Mouse (Mus musculus) lung, postnatal 10 days (tissue): ENCODE results near the gene Dnah3.

Experiments used
- DNase-seq: peaks from one replicate; pipeline ENCODE4 v3.0.0; 2021

Gene Dnah3

DNA sequence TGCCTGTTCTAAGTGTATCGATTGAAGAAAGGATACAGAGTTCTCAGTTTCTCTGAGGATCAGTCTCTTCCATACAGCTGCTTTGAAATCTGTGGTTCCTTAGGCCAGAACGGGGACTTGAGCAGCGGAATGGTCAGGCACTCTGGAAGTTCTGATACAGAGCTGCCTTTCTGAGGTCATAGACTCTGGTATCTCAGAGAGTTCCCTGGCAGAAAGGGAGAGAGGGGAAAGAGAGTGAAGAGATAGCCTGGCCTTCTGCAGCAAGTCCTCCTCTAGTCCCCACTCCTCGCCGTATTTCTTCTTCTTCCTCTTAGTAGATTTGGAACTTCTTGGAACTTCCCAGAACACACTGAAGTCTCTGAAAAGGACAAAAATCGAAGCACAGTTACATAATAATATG is at the start of gene Dnah3:
Dnah3 (minus strand) TSS at position 101 of the 400 bp plus-strand sequence.
- DNase-seq: no peak

DNA sequence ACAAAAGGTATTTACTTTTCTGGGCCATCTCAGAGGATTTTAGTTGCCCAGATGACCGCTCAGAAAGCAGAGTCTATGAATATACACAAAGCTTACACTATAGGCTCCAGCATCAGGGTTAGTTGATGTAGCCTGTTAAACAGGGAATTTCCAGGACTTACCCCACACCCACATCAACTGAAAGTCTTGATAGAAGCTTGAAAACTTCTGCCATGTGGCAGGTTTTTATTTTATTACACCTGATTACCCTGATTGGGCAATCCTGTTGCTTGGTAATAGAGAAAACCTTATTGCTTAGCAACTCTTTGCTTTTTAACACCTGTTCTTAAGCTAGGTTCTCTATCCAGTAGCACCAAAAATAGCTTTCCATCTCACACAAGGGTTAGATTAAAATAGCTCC is 47.7 kb upstream of the Dnah3 start:
- DNase-seq: no peak

DNA sequence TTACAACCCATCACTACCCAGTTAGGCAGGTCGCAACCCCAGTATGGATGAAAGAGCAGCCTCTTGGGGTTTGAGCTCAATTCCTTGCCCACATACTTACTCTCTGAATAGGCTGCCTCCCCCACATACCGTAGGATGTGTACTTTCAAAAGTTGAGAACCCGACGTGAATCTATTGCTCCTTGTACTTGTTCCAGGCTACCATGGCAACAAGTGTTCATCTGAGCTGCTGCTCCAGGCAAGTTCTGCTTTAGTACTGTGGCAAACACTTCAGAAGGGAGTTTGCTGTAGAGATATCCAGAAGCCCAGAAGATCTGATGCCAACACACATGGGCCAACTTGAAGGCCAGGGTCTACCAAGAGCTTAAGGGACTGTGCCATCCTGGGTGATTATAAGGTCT is 33.9 kb upstream of the Dnah3 start:
- peak; percentile 14 for DNase-seq

DNA sequence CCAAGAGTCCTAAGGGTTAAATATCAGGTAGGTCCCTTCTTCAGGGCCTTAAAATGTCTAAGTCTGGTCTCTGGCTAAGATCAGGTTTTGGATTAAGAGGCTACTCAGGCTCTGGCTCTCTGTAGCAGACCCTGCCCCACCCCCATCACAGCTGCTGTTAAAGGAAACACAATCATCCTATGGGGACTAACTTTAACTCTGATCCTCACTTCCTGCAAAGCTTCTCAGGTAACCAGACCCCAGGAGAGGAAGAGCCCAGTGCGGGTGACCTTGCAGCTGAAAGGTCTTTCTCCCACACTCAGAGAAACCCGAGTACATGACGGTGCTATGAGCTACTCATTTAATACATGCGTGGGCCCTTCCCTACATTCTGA is 32.6 kb upstream of the Dnah3 start:
- no peak for DNase-seq

DNA sequence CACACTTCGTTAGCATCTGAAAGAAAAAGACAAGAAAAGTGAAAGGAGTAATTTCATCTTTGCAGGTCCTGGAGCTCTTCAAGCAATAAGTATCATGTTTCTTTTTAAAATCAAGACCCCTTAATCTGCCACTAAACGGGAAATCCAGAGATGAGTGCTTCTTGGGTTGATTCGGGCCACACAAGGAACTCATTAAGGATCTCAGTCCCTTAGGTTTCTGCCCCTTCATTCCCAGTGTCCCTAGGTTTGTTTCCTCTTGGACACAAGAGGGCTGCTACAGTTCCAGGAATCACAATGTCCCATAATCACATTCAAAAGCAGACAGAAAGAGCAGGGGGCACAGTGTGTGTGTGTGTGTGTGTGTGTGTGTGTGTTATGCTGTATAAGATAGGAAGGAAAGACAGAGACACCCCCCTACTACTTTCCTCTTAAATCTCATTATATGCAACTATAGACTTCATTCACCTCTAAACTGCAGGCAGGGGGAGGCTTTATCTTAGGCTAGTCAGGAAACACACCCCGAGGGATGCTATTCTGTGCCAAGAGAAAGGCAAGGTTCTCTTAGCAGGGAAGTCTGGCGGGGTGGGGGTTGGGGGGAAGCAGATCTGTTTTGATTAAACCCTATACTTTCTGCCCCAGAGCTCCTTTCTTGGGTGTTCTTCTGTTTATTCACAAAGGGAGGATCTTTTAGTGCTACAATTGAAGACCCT is 32.1 kb upstream of the Dnah3 start:
- no peak for DNase-seq

DNA sequence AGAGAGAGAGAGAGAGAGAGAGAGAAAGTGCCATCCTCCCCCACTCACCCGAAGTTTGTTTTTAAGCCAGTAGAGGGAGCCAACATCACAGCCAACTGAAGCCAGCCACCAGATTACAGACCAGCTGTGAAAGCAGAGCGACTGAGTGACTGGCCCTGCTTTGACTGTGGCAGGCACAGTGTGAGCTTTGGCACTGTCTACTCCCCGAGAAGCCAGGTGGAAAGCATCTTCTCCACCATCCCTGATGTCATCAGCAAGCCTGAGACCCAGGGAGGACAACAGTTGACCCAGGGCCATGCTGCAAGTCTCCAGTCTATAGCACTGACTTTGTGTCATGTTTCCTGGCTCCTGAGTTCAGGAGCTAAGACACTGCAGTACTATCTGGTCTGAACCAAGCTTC is 29.8 kb upstream of the Dnah3 start:
- DNase-seq: peak; percentile 90

DNA sequence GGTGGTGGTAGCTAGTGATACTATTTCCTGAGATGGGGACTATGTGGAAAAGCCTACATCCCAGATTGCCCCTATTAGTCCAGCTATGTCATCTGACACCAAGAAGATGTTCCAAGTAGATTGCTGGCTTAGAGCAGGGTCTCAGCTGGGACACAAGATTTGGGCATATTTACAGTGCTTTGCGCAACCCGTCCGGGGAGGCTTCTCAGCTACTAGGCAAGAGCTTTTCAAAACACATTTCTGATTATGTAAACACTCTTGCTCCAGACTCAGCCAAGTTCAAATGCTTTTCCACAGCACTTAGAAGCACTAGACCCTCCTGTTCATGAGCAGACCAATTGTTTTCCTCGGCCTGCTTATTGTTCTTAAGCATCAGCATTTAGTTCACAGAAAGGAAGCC is 28.7 kb upstream of the Dnah3 start:
- DNase-seq: peak; percentile 74

DNA sequence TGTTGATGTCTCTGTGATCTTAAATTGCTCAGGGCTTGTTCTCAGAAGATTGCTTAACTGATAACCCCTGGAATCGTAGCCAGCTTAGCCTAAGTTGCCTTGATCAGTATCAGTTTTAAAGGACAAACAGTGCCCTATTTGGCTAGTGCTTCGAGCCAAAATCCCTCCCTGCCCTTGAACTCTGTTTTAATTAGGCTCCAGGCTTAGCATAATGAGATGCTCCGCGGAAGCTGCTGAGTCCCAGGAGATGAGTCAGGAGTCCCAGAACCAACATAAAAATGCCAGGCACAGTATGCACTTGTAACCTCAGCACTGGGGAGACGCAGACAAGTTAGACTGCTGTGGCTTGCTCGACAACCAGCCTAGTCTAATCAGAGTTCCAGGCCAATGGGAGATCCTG is 22.4 kb upstream of the Dnah3 start:
- DNase-seq: no peak

DNA sequence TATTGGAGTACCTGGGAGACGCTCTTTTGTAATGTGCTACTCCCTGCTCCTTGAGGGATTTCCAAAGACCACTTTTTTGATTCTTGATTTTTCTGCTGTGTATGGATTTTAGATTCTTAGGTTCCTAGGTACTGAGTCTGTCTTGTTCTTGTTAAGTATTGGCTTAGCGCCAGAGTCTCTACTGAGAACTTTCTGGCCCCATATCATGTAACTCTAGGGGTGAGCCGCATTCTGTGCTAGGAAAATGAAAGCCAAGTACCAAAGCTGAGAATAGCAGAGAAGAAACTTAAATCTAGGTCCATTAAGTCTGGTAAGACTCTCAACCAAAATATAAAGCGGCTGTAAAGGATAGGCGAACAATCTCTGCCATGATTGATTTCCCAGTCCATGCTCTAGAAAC is 21.9 kb upstream of the Dnah3 start:
- no peak for DNase-seq

DNA sequence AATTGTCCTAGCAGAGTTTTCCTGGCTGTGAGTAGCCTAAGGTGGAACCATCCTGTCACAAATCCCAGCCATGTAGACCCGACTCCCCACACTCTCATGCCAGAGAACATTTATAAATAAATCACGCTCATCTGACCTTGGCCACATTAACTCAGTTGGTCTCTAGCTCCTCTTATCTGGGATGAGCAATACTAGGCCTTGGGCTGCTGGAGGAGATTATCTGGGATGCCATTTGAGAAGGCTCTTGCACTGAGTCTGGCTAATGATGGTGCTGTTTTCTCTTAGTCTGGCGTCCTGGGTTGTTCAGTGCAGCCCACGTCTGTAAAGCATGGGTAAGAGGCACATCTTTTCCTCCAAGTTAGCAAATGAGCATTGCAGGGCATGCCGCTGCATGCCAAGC is 14.6 kb upstream of the Dnah3 start:
- no peak for DNase-seq

DNA sequence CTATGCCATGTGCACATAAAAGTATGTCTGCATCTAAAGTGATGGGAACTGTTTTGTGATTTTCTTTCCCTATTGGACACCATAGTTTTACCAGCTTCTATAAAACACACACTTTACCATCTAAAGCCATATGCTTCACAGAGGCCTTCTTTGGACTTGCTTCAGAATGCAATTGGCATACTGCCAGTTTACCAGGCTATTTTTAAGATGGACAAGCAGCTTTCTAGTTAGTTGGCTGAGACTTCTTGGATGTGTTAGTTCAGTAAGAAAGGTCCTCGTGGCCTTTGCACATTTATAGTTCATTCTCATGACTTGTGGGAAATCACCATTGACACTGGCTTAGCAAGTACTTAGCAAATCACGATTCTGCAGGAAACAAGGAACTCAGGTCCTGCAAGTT is 11.3 kb upstream of the Dnah3 start:
- peak; percentile 10 for DNase-seq

DNA sequence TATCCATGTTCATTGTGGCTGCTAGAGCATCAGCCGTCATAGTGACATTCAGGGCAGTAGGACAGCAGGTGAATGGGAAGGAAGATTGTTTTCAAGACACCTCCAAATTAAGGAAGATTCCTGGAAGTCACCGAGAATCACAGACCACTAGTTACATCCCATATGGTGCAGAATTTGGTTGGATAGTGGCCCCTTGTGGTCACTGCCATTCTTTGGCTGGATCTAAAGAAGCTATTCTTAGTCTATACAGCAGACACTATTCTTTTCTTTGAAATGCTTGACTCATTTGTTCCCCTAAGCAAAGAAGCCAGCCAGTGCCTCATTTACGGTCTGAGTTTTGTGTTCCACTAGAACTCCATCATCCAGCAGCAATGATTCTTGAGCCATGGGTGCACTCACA is 9.9 kb upstream of the Dnah3 start:
- DNase-seq: no peak

DNA sequence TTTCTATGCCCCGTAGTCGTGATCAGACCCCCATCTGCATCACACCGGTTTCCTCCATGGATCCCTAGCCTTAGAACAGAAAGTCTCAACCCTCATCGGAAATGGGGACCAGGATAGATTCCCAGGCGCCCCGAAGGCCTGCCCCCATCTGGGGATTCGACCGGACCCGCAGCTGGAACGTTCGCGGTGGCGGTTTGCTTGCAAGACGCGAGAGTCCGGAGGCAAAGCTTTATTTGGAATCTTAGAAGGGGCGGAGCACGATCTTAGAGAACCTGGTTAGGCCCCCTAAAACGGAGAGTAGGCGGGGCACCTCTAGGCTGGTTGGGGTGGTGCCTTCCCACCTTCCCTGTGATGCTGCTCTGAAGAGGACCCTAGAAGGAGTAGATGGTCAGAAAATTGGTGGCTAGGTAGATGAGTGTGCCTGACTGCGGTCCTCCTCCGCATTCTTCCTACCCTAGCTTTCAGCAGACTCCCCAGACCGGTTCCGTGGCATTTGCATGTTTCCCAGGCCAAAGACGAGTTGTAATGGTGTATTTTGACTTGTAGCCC is 8.0 kb upstream of the Dnah3 start:
- DNase-seq: peak; percentile 69

DNA sequence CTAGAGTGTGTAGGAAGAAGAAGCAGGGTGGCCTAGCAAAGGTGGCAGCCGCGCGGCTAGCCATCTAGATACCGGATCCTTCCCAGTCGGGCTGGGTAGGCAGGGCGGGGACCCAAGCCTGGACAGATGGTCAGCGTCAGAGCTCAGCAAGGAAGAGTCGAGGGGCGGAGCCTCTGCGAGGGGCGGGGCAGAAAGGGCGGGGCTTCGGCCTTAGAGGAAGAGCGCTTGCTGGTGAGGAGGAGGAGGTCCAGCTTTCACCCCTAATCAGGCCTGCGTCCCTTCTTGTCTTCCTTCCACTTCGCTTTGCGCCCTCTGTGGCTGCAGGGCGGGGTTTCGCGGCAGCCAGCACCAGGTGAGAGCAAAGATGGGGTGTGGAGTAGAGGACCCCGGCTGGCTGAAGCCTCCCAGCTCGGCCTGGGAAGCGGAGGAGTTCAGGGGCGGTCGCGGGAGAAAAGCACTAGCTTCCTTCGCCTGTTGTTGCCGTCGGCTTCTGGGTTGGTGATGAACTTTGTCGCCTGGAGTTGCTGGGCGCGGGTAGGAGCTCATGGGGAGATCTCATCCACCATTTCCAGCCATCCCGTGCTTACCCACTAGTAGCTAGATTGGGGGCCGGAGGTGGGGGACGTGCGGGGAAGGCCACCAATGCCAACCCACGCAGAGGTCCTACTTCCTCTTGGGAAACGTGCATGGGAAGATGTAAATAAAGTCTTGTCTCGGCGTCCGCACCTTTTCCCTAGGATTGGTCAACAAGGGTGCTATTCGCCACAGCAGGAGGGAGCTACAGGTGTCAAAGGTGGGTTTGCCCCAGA is 7.3 kb upstream of the Dnah3 start, which contains the start of gene Tmem159:
Tmem159 (plus strand) TSS at position 190 of the 809 bp plus-strand sequence.
- peak; percentile 96 for DNase-seq

DNA sequence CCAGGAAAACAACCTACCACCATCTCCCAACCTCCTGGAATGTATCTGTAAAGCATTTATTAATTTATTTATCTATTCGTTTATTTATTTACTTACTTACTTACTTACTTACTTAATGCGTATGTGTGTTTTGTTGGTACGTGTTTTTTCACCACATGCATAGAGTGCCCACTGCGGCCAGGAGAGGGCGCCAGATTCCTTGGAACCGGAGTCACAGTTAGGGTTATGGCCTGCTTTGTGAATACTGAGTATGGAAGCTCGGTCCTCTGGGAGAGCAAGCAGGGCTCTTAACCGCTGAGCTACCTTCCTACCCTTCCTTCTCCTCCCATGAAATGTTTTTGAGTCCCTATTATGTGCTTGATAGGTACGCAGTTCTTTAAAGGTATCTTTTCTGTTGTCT is 3.3 kb upstream of the Dnah3 start:
- DNase-seq: peak; percentile 90

DNA sequence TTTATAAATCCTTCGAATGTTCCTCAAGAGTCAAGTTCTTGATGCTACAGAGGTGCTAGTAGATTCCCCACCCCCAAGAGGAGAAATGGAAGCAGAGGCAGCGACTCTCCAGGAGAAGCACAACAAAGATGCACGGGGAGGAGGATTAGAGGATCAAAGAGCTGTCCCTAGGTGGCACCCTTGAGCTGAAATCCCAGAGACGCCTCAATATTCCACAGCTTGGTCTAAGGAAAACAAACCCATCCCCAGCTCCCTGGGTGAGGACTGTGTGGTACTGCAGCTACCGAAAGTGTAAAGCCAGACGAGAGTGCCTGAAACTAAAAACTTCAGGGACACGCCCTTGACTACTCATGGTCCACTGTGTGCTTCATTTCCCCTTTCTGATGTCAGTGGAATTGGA is 2.8 kb upstream of the Dnah3 start:
- peak; percentile 80 for DNase-seq

DNA sequence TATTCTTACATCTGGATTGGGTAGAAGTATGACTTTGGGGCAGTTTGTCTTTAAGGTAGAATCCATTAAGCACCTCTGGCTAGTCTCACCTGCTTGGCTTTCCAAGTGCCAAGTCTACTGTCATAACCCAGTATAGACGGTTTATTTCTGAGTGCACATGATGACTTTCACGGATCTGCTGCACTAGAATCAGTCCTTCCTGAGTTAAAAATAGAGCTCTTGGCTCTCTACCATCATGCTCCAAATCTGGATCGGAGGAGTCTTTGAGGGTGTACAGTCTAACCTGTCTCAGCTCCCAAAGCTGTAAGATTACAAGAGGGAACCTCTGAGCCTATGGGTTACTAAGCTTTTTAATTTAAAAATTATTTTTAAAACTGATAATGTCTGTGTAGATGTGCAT is 864 bp downstream of the Dnah3 start:
- DNase-seq: no peak

DNA sequence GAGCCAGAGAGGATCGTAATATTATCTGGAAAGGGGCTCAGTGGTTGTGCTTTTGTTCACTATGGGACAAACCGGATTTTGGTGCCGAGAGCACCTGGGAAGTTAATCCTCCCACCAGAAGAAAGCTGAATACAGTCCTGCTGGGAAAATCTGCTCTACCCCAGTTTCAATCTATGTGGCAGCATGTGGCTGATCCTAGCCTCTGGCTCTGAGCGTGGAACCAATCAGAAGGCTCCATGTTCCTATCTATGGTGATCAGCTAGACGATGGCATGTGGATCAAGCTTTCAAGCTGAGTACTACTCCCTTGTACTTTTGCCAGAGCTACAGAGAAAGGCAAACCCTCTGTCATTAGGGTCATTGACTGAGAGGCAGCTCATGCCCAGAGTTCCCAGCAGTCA is 2.0 kb downstream of the Dnah3 start:
- DNase-seq: no peak

DNA sequence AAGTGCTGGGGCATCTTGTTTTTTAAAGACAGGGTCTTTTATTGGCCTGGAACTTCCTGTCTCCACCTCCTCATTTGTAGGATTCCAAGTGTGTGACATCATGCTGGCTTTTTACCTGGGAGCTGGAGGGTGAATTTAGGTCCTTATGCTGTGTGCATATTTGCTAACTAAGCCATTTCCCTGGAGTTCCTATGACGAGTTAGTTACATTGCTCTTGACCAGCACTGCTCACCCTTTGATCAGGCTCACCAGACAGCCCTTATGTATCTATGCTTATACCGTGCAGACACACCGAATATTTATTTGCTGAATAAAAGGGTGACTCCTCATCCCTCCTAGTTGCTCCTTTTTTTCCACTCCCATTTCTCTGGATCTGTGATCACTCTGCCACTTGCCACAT is 14.9 kb downstream of the Dnah3 start:
- no peak for DNase-seq

DNA sequence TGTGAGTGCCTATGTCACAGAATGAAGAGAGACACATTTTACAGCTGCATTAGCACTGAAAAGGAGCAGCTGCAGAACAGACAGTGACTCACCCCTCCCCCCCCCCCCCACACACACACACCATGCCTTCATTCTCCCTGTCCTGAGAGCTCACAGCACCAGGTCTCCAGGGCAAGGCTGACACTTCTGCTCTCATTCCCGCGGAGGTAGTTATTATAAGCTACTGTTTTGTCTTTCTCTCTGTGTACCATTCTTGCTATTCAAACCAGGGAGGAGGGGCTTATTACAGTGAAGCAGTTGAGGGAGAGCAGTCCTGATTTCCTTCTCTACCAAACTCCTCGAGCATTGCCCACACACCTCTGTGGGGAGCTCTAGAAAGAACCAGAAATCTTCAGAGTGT is 25.9 kb downstream of the Dnah3 start:
- no peak for DNase-seq

DNA sequence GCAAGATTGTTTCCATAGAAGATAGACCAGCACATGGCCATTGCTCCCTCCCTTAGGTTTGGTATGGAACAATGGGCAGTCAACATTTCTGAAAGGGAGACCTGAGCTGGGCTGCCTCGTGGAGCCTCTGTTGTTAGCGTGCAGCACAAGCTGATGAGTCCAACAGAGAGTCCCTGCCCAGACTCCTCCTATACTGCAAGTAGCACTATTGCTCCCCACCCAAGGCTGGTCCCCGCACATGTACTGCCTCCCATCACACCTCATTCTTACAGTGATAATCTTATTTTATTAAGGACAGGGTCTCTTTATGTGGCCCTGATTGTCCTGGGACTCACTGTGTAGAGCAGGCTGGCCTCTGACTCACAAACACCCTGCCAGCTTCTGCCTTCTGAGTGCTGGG is 27.0 kb downstream of the Dnah3 start:
- no peak for DNase-seq

DNA sequence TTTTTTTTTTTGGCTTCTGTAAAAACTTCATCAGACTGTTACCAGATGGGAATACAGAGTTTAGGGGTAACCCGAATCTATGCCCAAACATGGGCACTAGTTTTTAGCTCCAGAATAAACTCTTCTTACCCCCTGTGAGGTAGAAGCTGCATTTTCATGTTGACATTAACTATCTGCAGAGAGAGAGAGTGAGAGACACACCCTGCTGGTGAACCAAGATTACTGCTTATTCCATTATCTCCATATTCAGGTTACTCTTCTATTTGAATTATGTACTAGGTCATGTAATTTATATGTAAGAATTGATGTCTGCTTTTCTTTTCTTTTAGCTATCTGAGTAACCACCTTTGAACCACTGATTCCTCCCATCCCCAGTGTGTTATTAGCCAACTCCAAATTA is 31.0 kb downstream of the Dnah3 start:
- no peak for DNase-seq

DNA sequence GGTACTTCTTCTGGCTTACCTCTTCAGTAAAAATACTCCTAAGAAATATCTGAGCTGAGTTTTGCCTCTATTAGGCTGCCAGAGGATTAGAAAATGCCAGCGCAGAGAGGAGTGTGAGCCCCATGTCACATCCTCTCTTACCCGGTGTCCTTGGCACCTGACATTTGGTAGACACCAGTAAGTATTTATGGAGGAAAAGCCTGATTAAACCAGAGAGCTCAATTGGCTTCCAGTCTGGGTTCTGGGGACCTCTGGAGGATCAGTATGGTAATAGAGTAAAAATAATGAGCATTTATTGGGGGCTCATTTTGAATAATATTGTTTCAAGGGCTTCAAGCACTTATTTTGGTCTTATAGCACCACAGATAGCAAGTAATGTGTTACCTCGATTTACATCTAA is 39.6 kb downstream of the Dnah3 start:
- no peak for DNase-seq

DNA sequence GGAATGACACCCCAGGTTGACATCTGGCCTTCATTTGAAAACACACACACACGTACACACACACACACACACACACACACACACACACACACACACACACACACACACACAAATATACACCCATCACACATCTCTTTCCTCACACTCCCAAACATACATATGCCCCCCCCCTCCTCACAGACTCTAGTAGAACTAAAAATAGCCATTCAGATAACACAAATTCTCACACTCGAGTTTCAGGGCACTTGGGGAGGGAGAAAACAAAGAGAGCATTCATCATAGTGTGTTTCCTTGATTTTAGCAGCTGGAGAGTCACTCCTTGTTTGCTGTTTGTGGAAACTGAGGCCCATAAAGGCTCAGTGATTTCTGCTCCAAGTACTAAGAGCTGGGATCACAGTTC is 41.1 kb downstream of the Dnah3 start:
- no peak for DNase-seq
